Mouse (Mus musculus) MEL (cell line): ENCODE data around the gene Actg1. TPM values are rescaled to one million over a fixed set of nuclear protein-coding genes. Genes with fewer than 3 reads are reported as not detected.

Source experiments
- DNase-seq: peaks from one replicate; pipeline ENCODE4 v3.0.0; 2011; ENCODE audit warnings: low read depth, low spot score
- H3K27ac ChIP-seq: 2 replicates; pipeline ENCODE4 v1.5.1; 2012; ENCODE audit warnings: low read depth, mild to moderate bottlenecking, control low read depth, low read length, moderate library complexity; ENCODE audit not compliant: control insufficient read depth
- H3K27me3 ChIP-seq, 2 experiments: fragments of 150-350 bp in 1 of 2; sonication (generic) in 1 of 2; 2 replicates each; pipeline ENCODE4 v1.6.1; 2012; ENCODE audit warnings: low read length in 2 of 2, mild to moderate bottlenecking in 2 of 2, improper control_type of control experiment in 1 of 2, moderate library complexity in 1 of 2; ENCODE audit not compliant: insufficient read depth in 2 of 2, control insufficient read depth in 1 of 2
- H3K36me3 ChIP-seq, 2 experiments: 2 replicates each; pipeline ENCODE4 v1.6.1; 2012 to 2014; ENCODE audit warnings: low read length in 2 of 2, improper control_type of control experiment in 1 of 2, inconsistent platforms in 1 of 2, mild to moderate bottlenecking in 1 of 2; ENCODE audit not compliant: insufficient read depth in 2 of 2, control insufficient read depth in 1 of 2
- H3K4me1 ChIP-seq, 2 experiments: fragments of 150-350 bp in 1 of 2; sonication (generic) in 1 of 2; 2 replicates each; pipeline ENCODE4 v1.6.1; 2012; ENCODE audit warnings: low read length in 2 of 2, improper control_type of control experiment in 1 of 2, mild to moderate bottlenecking in 1 of 2; ENCODE audit not compliant: insufficient read depth in 2 of 2, control insufficient read depth in 1 of 2
- H3K4me3 ChIP-seq, 2 experiments: fragments of 150-350 bp in 1 of 2; sonication (generic) in 1 of 2; 2 replicates each; pipeline ENCODE4 v1.5.1; 2012; ENCODE audit warnings: low read depth in 2 of 2, low read length in 2 of 2, mild to moderate bottlenecking in 2 of 2, moderate library complexity in 2 of 2, control low read depth in 1 of 2, improper control_type of control experiment in 1 of 2; ENCODE audit not compliant: control insufficient read depth in 1 of 2, insufficient read depth in 1 of 2
- H3K79me2 ChIP-seq: 2 replicates; pipeline ENCODE4 v1.6.1; 2012; ENCODE audit warnings: mild to moderate bottlenecking, low read length, moderate library complexity; ENCODE audit not compliant: control insufficient read depth, poor library complexity, insufficient read depth
- H3K9ac ChIP-seq: 2 replicates; pipeline ENCODE4 v1.6.1; 2012; ENCODE audit warnings: low read depth, mild to moderate bottlenecking, control low read depth, low read length, moderate library complexity; ENCODE audit not compliant: control insufficient read depth, poor library complexity, severe bottlenecking
- H3K9me3 ChIP-seq: fragments of 150-350 bp; sonication (generic); replicated peaks from 2 replicates; pipeline ENCODE4 v1.6.1; 2012; ENCODE audit warnings: mild to moderate bottlenecking, low read length, improper control_type of control experiment, moderate library complexity; ENCODE audit not compliant: insufficient read depth
- BHLHE40 ChIP-seq: IDR thresholded peaks from 2 replicates; pipeline ENCODE4 v1.6.1; 2012; ENCODE audit warnings: low read depth, mild to moderate bottlenecking, inconsistent platforms, low read length, improper control_type of control experiment, borderline replicate concordance
- CHD1 ChIP-seq: IDR thresholded peaks from 2 replicates; pipeline ENCODE4 v1.6.1; 2012; ENCODE audit warnings: low read depth, mild to moderate bottlenecking, inconsistent platforms, low read length, improper control_type of control experiment
- CTCF ChIP-seq, 3 experiments: IDR thresholded peaks in 2 of 3; conservative IDR thresholded peaks in 1 of 3; 2 replicates each; pipeline ENCODE4 v1.5.1; 2011 to 2012; ENCODE audit warnings: low read length in 3 of 3, low read depth in 2 of 3, mild to moderate bottlenecking in 2 of 3, improper control_type of control experiment in 1 of 3, inconsistent platforms in 1 of 3, mixed read lengths in 1 of 3, moderate library complexity in 1 of 3; ENCODE audit not compliant: control insufficient read depth in 1 of 3, insufficient read depth in 1 of 3, poor library complexity in 1 of 3, severe bottlenecking in 1 of 3
- ELF1 ChIP-seq: IDR thresholded peaks from 2 replicates; pipeline ENCODE4 v1.6.1; 2014; ENCODE audit warnings: low read depth, mild to moderate bottlenecking, inconsistent platforms, low read length, improper control_type of control experiment, moderate library complexity
- ETS1 ChIP-seq: IDR thresholded peaks from 2 replicates; pipeline ENCODE4 v1.6.1; 2012; ENCODE audit warnings: low read depth, mild to moderate bottlenecking, inconsistent platforms, low read length, improper control_type of control experiment, moderate library complexity
- GABPA ChIP-seq: IDR thresholded peaks from 2 replicates; pipeline ENCODE4 v1.6.1; 2012; ENCODE audit warnings: low read depth, mild to moderate bottlenecking, inconsistent platforms, low read length, improper control_type of control experiment, moderate library complexity
- HCFC1 ChIP-seq: IDR thresholded peaks from 2 replicates; pipeline ENCODE4 v1.6.1; 2012; ENCODE audit warnings: low read depth, mild to moderate bottlenecking, inconsistent platforms, low read length, improper control_type of control experiment, moderate library complexity
- JUND ChIP-seq: IDR thresholded peaks from 2 replicates; pipeline ENCODE4 v1.6.1; 2011; ENCODE audit warnings: low read depth, mild to moderate bottlenecking, improper control_type of control experiment, low read length
- NELFE ChIP-seq: IDR thresholded peaks from 2 replicates; pipeline ENCODE4 v1.6.1; 2011; ENCODE audit warnings: low read depth, low read length, improper control_type of control experiment
- POLR2A ChIP-seq, 2 experiments: IDR thresholded peaks; 2 replicates each; pipeline ENCODE4 v1.6.1; 2011 to 2012; ENCODE audit warnings: low read length in 2 of 2, mild to moderate bottlenecking in 2 of 2, control low read depth in 1 of 2, improper control_type of control experiment in 1 of 2, low read depth in 1 of 2, moderate library complexity in 1 of 2; ENCODE audit not compliant: control insufficient read depth in 1 of 2, insufficient read depth in 1 of 2, poor library complexity in 1 of 2
- POLR2AphosphoS5 ChIP-seq: IDR thresholded peaks from 2 replicates; pipeline ENCODE4 v1.6.1; 2012; ENCODE audit warnings: low read depth, borderline replicate concordance, mild to moderate bottlenecking, inconsistent platforms, low read length, moderate library complexity, mixed read lengths
- RAD21 ChIP-seq: IDR thresholded peaks from 2 replicates; pipeline ENCODE4 v1.6.1; 2011; ENCODE audit warnings: mild to moderate bottlenecking, low read depth, low read length, improper control_type of control experiment
- RCOR1 ChIP-seq: IDR thresholded peaks from 2 replicates; pipeline ENCODE4 v1.6.1; 2012; ENCODE audit warnings: low read depth, mild to moderate bottlenecking, inconsistent platforms, low read length, improper control_type of control experiment
- SIN3A ChIP-seq: IDR thresholded peaks from 2 replicates; pipeline ENCODE4 v1.6.1; 2012; ENCODE audit warnings: low read length, improper control_type of control experiment, inconsistent platforms
- UBTF ChIP-seq: IDR thresholded peaks from 2 replicates; pipeline ENCODE4 v1.6.1; 2012; ENCODE audit warnings: low read depth, mild to moderate bottlenecking, inconsistent platforms, low read length, improper control_type of control experiment, moderate library complexity, borderline replicate concordance; ENCODE audit not compliant: insufficient read depth
- USF2 ChIP-seq, 2 experiments: IDR thresholded peaks; 2 replicates each; pipeline ENCODE4 v1.6.1; 2011 to 2012; ENCODE audit warnings: improper control_type of control experiment in 2 of 2, low read length in 2 of 2, borderline replicate concordance in 1 of 2, inconsistent platforms in 1 of 2, low read depth in 1 of 2, mild to moderate bottlenecking in 1 of 2; ENCODE audit not compliant: insufficient read depth in 1 of 2
- ZNF384 ChIP-seq: IDR thresholded peaks from 2 replicates; pipeline ENCODE4 v1.6.1; 2012; ENCODE audit warnings: low read depth, mild to moderate bottlenecking, inconsistent platforms, low read length, improper control_type of control experiment
- polyA plus RNA-seq, 2 experiments: library from polyadenylated mRNA; stranded (reverse) in 1 of 2; unstranded in 1 of 2; fragments of >175 nt in 1 of 2; fragments of >200 nt in 1 of 2; gene quantifications; 2 replicates each; pipeline versions ENCODE4 v1.2.1 to v1.2.4; 2012; ENCODE audit warnings: low replicate concordance in 2 of 2, low read depth in 1 of 2; ENCODE audit not compliant: insufficient read length in 2 of 2, insufficient read depth in 1 of 2, missing spikeins in 1 of 2
- total RNA-seq: library from RNA; depleted of rRNA; stranded (reverse); fragments of 300-350 nt; gene quantifications from 2 replicates; pipeline ENCODE4 v1.2.3, GENCODE M21; 2012

Gene Actg1
- total and polyA plus RNA-seq, 3 experiments, result 899 to 1,784 (median 1,328) TPM

GRCm38 (mm10) chr11:120366443-120367027, 18.2 kb upstream of the Actg1 start (continued):
- TF ChIP-seq ELF1, result no peak

GRCm38 (mm10) chr11:120362891-120363290, 14.5 kb upstream of the Actg1 start:
- H3K36me3 ChIP-seq, result peaks cover 0 to 3% of the 10 kb centered on the region in 2 experiments; a peak in 1 of 4 replicates
- TF ChIP-seq RAD21, result no peak
- no peak for TF ChIP-seq GABPA
- no peak for TF ChIP-seq JUND
- TF ChIP-seq NELFE, result no peak
- no peak for TF ChIP-seq USF2 (IDR thresholded peaks at IDR 0.05; ENCODE audit: borderline replicate concordance in 1 of 2, insufficient read depth in 1 of 2, low read depth in 1 of 2, low read length in 2 of 2)
- no peak for TF ChIP-seq ETS1
- TF ChIP-seq UBTF, result no peak
- no peak for TF ChIP-seq CHD1
- TF ChIP-seq CTCF (IDR thresholded peaks at IDR 0.05 in 2 of 3, conservative IDR thresholded peaks at IDR 0.05 in 1 of 3; ENCODE audit: control insufficient read depth in 1 of 3, insufficient read depth in 1 of 3, low read depth in 2 of 3, low read length in 3 of 3, poor library complexity in 1 of 3, severe bottlenecking in 1 of 3), result no peak
- TF ChIP-seq, all 39 proteins: peak for 0
- Histone ChIP-seq H3K27ac (no peak overlapping the region), H3K27me3 (no peaks in the 10 kb centered on the region), H3K9me3 (no peaks in the 10 kb centered on the region), H3K4me1 (peaks cover 0 to 10% of the 10 kb centered on the region in 2 experiments; a peak in 3 of 4 replicates), H3K4me3 (no peak overlapping the region), H3K9ac (no peak overlapping the region), H3K79me2 (no peaks in the 10 kb centered on the region)
- DNase-seq, result no peak

- no peak within 1 kb of the TSS for H3K27ac ChIP-seq
- TF ChIP-seq BHLHE40 (no peak), USF2 (IDR thresholded peaks at IDR 0.05; ENCODE audit: borderline replicate concordance in 1 of 2, insufficient read depth in 1 of 2, low read depth in 1 of 2, low read length in 2 of 2) (no peak), SIN3A (no peak), RAD21 (no peak), ZNF384 (no peak), POLR2AphosphoS5 (no peak), GABPA (no peak), HCFC1 (no peak), RCOR1 (no peak), POLR2A (IDR thresholded peaks at IDR 0.05; ENCODE audit: control insufficient read depth in 1 of 2, insufficient read depth in 1 of 2, low read depth in 1 of 2, low read length in 2 of 2, poor library complexity in 1 of 2) (no peak)
- TF ChIP-seq, all 39 proteins: peak for 0
- Histone ChIP-seq H3K9me3 (no peaks in the 10 kb centered on the region), H3K79me2 (no peaks in the 10 kb centered on the region), H3K9ac (no peak within 1 kb of the TSS), H3K4me3 (no peak within 1 kb of the TSS), H3K4me1 (peaks cover 3 to 17% of the 10 kb centered on the region in 2 experiments), H3K36me3 (peaks cover 0 to 8% of the 10 kb centered on the region in 2 experiments; a peak in 2 of 4 replicates), H3K27me3 (no peaks in the 10 kb centered on the region)
- no peak for DNase-seq
These were observed 13.0 kb upstream of the Actg1 start, which contains the start of gene Fscn2 for GRCm38 (mm10) chr11:120361295-120361694. Gene Fscn2, plus strand, starts transcription at chr11:120361534.
